Mouse (Mus musculus) neural tube, embryonic 15.5 days (tissue): ENCODE measurements at regions not wholly inside any gene's neighbourhood (a gene's known extent, or its start where the extent isn't known, plus 50 kb on each side); places are given as distances from the start of the nearest gene placed in this dataset.

ENCODE experiments used
- ATAC-seq: fragments of 200-750 bp; cut with Nextera tagmentation; 2 replicates; pipeline ENCODE4 v1.8.0; 2017; ENCODE audit warnings: mild to moderate bottlenecking, moderate TSS enrichment, moderate library complexity; ENCODE audit not compliant: low FRiP score
- H3K27ac ChIP-seq: fragments of 300-500 bp; sonication (generic); replicated peaks from 2 replicates; pipeline ENCODE4 v1.5.1; 2015; ENCODE audit warnings: mild to moderate bottlenecking, inconsistent platforms
- H3K27me3 ChIP-seq: fragments of 300-500 bp; sonication (generic); replicated peaks from 2 replicates; pipeline ENCODE4 v1.6.1; 2015; ENCODE audit warnings: inconsistent platforms
- H3K36me3 ChIP-seq: fragments of 300-500 bp; sonication (generic); 2 replicates; pipeline ENCODE4 v1.6.1; 2015; ENCODE audit warnings: inconsistent platforms
- H3K4me1 ChIP-seq: fragments of 300-500 bp; sonication (generic); 2 replicates; pipeline ENCODE4 v1.6.1; 2015; ENCODE audit warnings: inconsistent platforms
- H3K4me2 ChIP-seq: fragments of 300-500 bp; sonication (generic); 2 replicates; pipeline ENCODE4 v1.6.1; 2015; ENCODE audit warnings: inconsistent platforms, mild to moderate bottlenecking, moderate library complexity
- H3K4me3 ChIP-seq: fragments of 300-500 bp; sonication (generic); replicated peaks from 2 replicates; pipeline ENCODE4 v1.5.1; 2015; ENCODE audit warnings: mild to moderate bottlenecking, inconsistent platforms
- H3K9ac ChIP-seq: fragments of 300-500 bp; sonication (generic); replicated peaks from 2 replicates; pipeline ENCODE4 v1.6.1; 2015; ENCODE audit warnings: mild to moderate bottlenecking, inconsistent platforms
- H3K9me3 ChIP-seq: fragments of 300-500 bp; sonication (generic); replicated peaks from 2 replicates; pipeline ENCODE4 v1.6.1; 2016; ENCODE audit warnings: inconsistent platforms
- WGBS: fragments of 180-500 bp; shearing (Covaris S2); methylation state at CpG from one replicate; pipeline ENCODE4 v1.1.7; 2015; ENCODE audit warnings: mixed read lengths; 5-methylcytosine and 5-hydroxymethylcytosine counted together

DNA sequence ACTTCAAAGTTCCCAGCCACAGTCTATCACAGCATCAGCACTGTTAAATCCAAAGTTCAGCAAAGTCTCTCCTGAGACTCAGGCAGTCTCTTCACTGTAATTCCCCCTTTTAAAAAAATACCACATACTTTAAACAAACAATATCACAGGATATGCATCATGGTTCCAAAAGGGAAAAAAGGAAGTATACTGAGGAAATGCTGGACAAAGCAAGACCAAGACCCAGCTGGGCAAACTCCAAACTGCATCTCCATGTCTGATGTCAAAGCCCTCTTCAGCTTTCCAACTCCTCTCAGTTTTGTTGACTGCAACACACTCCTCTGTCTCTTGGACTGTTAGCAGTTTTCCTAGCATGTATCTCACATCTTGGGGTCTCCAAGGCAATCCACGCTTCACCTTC lies 165.5 kb downstream of the B3gnt2 start:
- no peak overlapping the region for H3K4me3 ChIP-seq
- H3K4me2 ChIP-seq, result no peak overlapping the region
- H3K36me3 ChIP-seq, result no peaks in the 10 kb centered on the region
- peaks cover 15% of the 10 kb centered on the region for H3K4me1 ChIP-seq
- H3K9ac ChIP-seq, result no peak overlapping the region
- H3K27me3 ChIP-seq, result no peaks in the 10 kb centered on the region
- ATAC-seq, result no peak
- no peaks in the 10 kb centered on the region for H3K9me3 ChIP-seq
- WGBS, result 96% methylated on average over 1 of the region's 1 CpGs
- no peak overlapping the region for H3K27ac ChIP-seq

DNA sequence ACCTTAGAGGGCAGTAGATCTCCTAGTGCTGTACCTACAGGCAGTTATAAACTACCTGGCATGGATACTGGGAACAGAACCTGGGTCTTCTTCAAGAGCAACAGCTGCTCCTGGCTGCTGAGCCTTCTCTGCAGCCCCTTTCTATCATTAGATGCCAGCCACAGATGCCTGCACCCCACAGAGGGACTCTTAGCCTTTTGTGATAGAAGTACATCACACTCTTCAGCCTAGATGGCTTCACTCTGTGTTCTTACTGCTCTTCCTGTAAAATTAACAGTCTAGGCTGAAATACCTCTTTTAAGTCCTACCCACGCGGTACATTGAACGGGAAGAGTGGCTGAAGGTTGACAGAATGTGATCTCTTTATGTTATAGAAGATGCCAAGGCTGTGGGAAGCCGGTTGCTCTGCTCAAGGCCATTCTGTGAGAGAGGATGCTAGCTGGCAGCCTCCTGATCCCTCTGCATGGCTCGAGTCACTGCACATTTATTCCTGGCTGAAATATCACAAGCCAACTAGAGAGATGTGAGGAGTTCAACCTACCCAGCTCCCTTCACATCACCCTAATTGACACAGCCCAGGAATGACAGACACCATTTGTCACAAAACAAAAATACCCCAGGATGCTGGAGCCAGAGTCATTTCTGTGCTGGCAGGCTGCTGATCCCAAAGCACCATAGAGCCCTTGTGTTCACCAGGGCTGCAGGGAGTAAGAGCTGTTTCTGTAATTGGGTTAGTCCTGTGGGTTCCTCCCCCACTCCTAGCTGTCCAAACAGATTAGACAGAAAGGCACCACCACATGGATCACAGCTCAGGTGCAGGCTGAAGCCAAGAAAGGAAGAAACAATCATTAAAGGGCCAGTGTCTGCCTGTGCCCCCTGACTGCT lies 162.5 kb downstream of the B3gnt2 start:
- Histone ChIP-seq H3K4me3 (no peak overlapping the region), H3K27ac (peak overlapping the region; percentile 58), H3K4me1 (peaks cover 15% of the 10 kb centered on the region), H3K9me3 (no peaks in the 10 kb centered on the region), H3K36me3 (no peaks in the 10 kb centered on the region), H3K4me2 (no peak overlapping the region; the same call in 1 of the 2 replicates), H3K27me3 (no peaks in the 10 kb centered on the region), H3K9ac (no peak overlapping the region)
- WGBS, result 51% methylated on average over 5 of the region's 5 CpGs
- ATAC-seq, result peak; percentile 90

DNA sequence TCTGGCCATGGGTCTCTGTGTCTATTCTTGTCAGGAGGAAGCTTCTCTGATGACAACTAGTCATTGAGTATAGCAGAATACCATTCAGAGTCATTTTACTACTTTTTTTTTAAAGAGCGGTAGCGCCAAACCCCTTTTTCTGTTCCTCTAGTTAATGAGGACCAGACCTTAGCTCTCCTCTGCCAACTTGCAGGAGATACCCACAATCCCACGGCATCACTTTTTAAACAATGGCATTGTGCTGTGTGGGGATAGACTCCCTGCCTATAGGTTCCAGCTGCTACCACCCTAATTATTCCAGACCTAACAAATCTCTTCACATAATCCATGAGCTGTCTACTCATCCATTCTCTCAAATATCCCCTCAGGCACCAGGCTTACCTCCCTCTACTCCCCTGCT lies 154.7 kb downstream of the B3gnt2 start:
- Histone ChIP-seq H3K27me3 (no peaks in the 10 kb centered on the region), H3K9ac (no peak overlapping the region), H3K4me3 (no peak overlapping the region), H3K4me1 (no peaks in the 10 kb centered on the region), H3K4me2 (no peak overlapping the region), H3K36me3 (no peaks in the 10 kb centered on the region), H3K9me3 (no peaks in the 10 kb centered on the region), H3K27ac (no peak overlapping the region)
- 81% methylated on average over 3 of the region's 3 CpGs for WGBS
- no peak for ATAC-seq
